Mouse (Mus musculus) embryo, embryonic 10 days (tissue): Measurements from ENCODE around the gene Grm4.
A peak's percentile ranks its signal among the peaks of the same experiment; 100 is the strongest.

Source experiments
- DNase-seq: peaks from one replicate; pipeline ENCODE4 v3.0.0-alpha.2; 2015; ENCODE audit warnings: low spot score

Gene Grm4

DNA sequence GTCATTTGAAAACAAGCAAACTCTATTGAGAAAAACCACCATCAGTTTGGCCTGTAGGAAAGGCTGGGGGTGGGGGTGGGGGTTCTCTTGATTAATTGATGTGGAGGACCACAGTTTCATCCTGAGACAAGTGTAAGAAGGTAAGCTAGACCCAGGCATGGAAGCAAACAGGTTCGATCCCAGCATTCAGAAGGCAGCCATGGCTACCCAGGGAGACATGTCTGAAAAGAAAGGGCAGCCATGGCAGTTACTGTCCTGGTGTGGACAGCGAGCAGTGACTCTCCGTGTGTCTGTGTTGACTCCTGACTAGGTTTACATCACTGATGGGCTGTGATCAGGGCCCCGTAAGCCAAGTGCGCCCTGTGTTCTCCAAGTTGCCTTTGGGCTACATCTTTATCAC, at the start of gene Grm4:
Gene Grm4, minus strand, starts transcription at position 101 of the 400 bp plus-strand sequence.
- no peak for DNase-seq

DNA sequence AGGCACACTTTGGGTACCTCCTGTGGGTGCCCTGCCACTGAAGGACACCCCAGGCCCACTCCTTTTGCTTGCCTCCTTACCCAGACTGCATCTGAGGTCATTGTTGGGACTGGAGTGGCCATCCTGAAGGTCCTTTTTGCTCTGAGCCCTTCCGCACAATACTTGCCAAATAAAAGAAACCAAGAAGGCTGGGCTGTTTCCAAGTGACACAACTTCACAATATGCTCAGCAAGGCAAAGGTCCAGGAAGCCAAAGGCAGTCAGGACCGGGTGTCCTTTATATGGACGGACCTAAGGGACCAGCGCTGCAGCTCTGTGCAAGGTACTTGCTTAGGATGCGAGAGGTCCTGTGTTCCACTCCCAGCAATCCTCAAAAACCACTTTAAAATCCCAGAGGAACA, 47.0 kb upstream of the Grm4 start:
- no peak for DNase-seq

DNA sequence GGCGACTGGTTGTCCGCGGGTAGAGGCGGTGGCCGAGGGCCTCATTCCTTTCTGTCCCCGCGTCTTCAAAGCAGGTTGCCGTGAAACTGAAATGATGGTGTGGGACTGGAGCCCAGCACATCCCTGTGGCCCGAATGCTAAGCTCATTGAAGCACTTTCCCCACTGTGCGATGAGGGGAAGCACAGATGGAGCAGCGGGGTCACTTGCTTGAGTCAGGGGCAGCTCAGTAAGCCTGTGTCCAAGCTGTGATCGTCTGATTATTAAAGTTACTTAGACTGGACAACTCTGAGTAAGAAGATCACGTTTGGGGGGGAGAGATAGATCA, 44.7 kb upstream of the Grm4 start:
- no peak for DNase-seq

DNA sequence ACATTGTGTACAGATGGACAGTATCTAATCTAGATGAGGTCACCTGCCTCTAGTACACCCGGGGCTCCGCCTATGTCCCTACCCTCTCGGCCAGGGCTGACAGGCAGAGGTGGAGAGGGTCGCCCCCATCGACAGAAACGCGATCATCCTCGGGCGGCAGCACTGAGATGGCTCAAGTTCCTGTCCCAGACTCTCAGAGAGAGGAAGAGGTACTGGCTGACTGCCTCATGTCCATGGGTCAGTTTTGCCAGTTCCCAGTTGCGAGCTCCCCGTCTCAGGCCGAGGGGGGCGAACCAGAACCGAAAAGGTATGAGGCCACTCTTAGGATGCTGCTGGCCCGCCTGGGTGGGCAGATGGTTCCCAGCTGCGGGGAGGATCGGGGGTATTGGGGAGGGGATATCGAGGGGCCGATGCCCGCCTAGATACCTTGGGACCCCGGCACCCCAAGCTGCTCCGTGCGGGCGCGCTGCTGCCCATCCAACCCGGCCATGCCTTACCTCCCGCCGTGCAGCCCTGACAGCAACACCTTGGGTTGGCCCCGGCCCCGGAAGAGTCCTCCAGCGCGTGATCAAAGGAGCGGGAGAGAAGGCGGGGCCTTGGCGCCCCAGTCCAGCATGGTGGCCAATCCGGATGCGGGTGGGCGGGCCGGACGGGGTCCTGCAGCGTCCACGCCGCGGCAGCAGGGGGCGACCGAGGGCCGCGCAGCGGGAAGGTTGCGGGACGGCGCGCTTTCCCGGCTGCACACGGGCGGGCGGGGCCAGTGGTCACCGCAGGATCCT, 44.1 kb upstream of the Grm4 start, which contains the start of gene AI413582:
Gene AI413582, minus strand, starts transcription at position 594 of the 779 bp plus-strand sequence.
- DNase-seq, result peak; percentile 94

DNA sequence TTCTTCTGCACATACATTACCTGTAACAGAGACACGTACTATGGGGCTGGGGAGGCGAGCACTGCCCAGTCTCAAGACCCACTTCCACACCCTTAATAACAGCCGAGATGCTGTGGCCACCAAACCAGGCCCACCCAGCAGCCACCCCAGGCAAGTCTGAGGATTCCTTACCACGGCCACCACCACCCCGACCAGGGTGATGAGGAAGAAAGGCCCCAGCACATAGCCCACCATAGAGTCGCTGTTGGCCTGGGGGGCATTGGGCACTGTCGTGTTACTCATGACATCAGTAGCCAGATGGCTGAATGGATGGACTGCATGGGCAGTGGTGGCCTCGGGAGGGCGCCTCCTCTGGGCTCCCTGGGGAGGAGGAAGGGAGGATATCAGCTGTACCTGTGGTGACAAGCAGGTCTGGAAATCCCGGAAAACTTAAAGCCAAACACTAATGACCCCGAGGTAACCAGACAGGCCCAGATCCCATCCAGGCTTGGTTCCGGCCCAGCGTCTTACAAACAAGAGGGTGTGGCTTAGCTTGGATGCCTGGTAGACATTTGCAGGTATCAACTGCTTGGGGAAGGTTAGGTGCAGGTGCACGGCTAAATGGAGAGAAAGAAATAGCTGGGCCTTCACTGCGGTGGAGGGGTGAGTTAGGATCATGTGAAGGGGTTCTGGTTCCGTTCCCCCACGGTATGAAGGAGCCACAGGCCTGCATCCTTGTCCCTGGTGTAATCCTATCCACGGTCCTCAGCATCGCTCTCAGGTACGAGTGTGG, 43.4 kb upstream of the Grm4 start:
- peak; percentile 62 for DNase-seq

DNA sequence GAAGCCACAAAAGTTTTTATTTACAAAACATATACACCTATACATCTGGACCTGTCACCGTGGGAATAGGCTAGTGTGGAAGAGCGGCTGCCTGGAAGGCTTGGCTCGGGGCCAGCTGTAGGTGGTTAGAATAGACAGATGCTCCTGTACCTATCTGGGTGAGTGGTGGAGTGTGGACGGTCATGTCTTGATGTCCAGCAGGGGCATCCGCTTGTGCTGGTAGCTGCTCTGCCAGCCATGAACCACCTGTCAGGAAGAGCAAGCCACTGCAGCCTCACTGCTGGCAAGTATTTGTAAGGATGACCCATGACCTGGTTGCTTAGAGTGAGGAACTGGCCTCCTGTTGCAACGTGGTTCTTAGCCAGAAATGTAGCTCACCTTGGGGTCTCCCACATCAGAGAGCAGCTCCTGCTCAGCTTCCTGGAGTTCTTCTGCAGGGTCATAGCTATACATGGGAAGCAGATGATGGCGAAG, 42.6 kb upstream of the Grm4 start:
- DNase-seq, result peak; percentile 40

DNA sequence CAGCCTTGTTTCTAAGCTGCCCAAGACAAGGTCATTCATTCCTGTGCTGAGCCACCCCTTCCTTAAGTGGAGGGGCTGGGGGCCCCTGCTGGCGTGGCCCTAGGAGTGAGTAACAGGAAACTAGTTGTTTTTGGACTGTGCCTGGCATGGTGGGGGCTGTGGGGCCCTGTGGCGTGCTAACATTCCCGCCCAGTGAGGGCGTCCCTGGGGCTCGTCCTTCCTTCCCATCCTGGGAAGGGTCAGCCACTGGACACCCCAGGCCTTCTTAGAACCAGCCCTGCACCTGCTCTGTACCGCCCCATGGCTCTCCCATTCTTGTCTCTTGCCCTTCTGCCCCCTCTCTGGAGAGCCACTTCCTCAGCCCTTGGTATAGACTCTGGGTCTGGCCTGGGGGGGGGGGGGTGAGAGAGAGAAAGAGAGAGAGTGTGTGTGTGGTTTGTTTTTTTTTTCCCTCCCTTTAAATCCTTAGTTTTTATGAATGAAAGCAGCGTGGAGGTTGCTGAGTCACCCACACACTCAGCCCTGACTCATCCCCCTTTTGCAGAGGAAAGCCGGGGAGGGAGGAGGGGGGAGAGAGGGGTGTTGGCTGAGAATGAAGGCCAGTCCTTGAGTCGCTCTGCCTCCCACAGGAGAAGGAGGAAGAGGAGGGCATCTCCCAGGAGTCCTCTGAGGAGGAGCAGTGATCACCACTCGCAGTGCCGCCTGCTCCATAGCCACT, 40.8 kb upstream of the Grm4 start:
- DNase-seq, result no peak

DNA sequence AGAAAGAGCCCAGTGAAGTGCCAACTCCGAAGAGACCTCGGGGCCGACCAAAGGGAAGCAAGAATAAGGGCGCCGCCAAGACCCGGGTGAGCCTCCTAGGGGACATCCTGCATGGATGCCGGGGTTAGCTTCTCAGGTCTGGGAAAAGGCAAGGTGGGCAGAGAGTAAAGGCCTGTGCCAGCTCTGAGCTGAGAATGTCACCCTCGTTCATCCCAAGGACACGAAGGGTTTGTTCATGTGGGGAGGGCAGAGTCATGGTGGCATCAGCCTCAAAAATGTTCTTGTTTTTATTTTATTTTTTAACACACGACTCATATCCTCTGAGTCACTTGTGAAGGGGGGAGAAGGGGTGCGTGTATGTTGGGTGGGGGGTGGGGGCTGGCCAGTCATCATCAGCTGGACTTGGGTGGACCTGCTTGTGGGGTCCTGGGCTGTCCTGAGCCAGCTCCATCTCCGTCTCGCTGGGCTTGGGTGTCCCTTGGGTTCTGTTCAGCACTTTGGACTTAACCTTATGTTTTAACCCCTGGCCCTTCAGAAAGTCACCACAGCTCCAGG, 39.8 kb upstream of the Grm4 start:
- DNase-seq, result no peak

DNA sequence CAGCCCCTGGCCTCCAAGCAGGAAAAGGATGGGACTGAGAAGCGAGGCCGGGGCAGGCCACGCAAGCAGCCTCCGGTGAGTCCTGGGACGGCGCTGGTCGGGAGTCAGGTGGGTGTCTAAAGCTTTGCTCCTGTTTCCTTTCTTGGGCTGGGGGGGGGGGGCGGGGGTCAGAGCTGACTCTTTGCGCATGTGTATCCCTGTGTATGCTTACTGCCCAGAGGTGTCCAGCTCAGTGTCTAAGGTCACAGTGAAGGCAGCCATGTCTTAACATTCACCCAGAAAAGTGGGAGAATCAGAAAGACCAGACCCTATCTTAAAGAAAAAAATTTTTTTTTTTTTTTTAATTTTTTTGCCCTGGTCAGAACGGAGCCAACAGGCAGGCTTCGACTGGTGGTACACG, 38.4 kb upstream of the Grm4 start:
- DNase-seq, result no peak

DNA sequence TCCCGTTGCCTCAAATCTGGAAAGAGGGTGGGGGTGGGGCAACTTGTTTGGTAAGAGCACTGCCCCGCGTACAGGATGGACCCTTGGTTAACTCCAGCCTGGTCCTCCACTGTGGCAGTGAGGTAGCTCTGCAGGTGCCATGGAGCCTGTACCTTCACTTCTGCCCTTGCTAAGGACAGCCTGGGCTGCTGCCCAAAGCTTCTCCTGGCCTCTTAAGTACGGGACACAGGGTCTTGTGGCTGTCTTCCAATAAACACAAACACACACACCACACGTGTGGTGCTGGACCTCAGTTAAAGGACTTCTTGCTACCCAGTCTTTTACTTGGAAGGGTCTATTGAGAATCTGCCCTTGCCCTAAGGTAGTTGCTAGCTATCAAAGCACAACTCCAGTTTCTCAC, 37.6 kb upstream of the Grm4 start:
- DNase-seq, result no peak

DNA sequence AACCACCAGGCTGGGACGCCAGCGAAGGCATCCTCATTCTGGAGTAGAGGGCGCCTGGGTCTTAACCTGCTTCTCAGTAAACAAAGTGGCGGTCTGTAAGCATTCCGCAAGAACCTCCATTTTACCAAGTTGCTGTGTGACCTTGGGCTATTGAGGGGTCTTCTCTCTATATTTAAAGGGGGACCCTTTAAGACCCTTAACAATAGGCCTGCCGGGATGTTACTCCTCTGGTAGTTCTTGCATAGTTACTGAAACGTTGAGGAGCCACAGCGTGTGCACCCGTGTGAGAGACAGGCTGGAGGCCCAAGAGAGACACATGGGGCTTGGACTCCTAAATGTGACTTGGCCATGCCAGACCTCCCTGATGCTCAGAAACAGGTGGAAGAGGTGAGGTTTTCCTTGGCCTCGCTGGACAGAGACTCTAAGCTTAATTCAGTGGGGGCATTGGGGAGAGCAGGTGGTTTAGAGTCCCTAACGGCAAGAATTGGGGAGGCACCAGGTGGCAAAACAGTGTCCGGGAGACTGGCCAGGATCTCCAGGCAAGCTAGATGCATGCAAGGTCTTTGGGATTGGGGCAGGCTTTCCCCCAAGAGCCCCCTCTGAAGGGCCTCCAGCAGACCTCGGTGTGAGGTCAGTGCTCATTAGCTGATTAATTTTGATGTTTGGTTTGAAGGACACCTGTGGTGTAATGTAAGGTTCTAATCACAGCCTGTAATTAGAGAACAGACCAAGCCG, 36.9 kb upstream of the Grm4 start:
- DNase-seq, result no peak

DNA sequence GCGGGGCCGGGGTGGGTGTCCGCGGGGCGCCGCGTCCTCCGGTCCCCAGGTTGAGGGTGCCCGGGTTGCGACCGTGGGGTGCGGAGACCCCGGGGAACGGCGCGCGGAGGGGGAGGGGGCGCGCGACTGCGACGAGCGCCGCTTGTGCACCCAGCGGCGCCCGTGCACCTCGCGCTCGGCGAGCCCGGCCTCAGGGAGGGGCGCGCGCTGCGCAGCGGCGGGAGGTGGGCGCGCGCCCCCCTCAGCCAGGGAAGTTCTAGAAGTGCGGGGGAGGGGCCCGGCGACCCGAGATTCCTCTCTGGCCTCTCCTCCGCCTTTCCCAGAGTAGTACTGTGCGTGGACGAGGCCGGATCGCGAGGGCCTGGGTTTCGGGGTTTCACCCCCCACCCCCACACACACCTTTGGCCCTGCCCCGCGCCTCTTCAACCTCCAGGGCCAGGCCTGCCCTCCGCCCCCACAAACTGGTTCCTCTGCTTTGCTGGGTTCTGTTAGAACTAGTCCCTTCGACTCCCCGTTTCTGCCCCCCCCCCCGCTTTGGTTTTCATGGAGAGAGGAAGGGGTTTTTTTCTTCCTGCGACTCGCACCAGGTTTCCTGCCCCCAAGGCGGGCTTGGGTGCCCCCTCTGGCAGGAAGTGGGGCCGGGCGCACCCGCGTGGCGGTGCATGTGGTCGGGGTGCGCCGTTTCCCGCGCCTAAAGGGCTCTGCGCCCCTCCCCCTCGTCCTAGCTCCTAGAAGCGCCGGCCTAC, 36.2 kb upstream of the Grm4 start:
- peak; percentile 86 for DNase-seq

DNA sequence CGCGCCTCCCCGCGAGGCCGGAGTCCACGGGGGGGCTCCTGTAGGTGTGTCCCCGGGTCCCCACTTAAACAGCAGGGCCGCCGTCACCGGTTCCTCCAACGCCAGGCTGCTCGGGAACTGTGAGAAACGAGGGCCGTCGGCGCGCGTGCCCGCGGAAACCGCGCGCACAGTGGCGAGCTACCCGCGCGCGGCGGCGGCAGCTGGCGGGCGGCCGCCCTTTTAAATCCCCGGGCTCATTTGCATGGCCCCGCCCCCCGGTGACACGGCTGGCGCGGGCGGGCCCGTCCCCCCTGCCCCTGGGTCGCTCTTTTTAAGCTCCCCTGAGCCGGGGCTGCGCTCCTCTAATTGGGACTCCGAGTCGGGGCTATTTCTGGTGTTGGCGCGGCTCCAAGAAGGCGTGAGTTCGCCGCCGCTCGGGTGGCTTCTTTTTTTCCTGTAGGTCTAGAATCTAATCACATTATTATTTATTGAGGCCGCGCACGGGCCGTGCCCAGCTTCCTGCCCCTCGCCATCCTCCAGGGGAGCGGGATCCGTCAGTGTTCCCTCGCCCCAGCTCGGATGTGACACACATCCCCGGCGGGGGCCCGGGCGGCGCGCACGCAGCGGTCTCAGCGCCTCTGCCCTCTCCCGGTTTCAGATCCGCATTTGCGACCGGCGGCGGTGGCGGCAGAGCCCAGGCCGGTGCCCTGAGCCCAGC, 35.3 kb upstream of the Grm4 start, which contains the start of gene Hmga1:
Gene Hmga1, plus strand, starts transcription at position 183 of the 697 bp plus-strand sequence.
- peak; percentile 90 for DNase-seq

DNA sequence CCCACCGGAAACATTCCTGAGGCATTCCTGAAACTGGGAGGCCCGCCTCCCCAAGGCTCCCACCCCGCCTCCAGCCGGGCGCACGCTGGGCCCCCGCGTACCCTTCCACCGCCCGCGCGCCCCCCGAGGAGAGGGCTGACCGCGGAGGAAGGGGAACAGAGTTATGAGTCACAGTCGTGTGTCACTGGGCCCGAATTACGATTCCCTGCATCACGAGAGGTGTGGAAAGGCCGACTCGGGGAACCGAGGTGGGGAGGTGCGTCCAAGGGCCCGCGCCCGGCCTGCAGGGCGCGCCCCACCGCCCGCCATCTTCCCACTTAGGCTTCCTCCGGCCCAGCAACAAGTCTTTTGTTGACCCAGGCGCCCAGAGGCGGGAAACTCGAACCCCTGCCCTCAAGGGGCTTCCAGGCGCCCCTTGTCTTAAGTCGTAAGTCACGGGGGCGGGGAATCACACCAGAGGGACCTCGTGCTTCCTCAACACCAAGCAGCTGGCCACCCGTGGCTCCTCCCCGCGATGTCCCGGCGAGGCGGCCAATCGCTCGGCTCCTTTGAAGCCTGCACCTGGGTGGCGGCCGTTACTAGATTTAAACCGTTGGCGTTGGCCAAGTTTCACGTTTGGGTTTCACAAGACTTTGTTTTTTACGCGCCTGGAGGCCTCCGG, 34.4 kb upstream of the Grm4 start:
- peak; percentile 96 for DNase-seq

DNA sequence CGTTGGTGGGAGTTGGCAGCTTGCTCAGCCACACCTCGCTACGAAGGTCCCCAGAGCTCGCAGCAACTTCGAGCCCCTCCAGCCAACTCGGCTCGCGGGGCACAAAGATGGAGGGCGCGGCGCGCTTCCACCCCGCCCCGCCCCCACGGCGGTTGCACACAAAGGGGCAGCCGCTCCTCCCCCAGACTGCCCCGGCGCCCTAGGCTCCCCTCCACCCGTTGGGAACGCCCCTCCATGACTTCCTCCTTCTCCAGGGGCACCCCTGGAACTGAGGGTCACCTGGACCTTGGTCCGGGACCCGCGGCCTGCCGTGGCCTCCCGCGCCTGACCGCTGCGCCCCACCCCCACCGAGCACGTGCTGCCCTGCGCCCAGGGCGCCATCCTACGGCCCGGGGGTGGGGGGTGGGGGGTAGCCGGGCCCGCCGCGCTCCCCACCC, 33.9 kb upstream of the Grm4 start:
- DNase-seq, result peak; percentile 90

DNA sequence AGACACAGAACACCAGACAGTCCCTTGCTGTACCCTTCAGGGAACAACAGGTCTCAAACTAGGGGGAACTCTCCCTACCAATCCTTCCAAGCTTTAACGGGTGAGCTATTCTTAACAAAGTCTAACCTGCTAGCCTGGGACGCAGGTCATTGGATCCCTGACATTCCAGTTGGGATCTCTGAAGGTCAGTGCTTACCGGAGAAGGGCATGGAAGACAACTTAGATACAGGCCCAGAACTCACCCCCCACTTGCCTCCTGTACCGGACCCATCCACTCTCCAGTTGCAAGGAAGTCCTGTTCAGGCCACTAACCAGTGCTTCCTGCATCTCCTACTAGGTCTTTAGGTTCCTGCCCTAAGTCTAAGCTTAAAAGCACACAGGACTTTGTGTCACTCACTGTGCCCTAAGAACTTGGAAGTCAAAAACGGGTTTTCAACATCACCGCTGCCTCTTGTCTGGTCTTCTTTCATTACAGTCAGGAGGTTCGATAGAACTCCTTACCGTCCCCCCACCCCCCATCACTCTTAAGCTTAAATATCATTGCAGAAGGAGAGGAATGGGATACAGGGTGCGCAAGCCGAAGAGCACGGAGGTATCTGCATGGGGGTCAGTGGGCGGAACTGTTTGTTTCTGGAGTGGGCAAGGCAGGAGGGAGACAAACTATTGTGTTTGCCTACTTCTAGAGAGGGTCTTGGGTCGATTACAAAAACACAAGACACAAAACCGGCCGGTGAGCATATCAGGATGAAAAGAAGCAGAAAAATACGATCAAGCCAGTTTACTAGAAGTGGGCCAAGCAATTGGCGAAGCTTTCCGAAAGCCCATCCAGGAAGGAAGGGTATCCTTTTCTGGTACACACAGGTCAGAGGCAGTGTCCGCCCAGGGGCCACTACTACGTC, 33.1 kb upstream of the Grm4 start:
- no peak for DNase-seq

DNA sequence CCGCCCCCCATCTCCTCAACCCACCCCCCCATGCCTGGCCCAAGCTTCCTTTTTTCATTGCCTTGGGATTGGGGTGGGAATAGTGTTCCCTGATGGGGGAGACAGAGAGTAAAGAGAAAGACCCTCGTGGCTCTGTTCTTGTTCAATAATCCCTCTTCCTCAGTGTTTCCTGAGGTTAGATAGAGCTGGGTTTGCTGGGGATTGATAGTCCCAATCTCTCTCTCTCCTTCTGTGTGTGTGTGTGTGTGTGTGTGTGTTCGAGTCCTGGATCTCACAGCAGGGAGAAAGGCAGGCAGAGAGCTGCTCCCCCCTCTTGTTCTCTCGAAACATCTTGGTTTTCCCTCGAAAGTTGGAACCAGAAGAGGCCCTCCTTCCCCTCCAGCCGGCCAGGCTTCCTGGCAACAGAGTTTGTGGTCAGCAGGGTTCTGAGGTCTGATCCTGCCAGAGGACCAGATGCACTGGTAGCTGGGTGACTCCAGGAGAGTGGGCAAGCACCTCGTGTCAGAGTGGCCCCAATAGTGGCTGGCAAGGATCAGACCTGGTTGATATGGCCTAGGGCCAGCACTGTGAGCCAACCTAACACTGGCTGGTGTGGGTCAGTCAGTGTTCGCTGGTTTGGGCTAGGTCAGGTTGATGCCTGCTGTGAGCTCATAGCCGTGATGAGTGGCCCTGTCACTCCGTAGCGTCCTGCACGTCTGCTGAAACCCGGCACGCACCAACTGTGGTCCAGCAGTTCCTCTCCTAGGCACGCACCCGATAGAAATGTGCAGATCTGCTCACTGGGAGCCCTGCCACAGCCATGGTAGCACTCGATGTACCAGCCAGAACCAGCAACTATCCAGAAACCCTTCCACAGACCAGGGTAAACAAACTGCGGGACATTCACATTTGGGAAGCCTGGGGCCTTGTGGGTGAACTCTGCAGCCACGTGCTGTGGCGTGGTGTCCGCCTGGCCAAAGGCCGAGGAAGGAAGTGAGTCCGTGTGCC, 31.3 kb upstream of the Grm4 start:
- DNase-seq, result no peak
